Mouse (Mus musculus) heart, postnatal 0 days (tissue): ENCODE measurements around the gene Tph2.

ENCODE experiments used
- CTCF ChIP-seq: IDR thresholded peaks from 2 replicates; pipeline ENCODE4 v1.5.1; 2016; ENCODE audit warnings: antibody characterized with exemption, control low read depth, low read depth
- EP300 ChIP-seq: IDR thresholded peaks from 2 replicates; pipeline ENCODE4 v1.6.1; 2016; ENCODE audit warnings: antibody characterized with exemption, low read depth

GRCm38 (mm10) chr10:115170496-115171350 is 14.1 kb downstream of the Tph2 start:
- TF ChIP-seq CTCF (no peak), EP300 (no peak)
